Mouse (Mus musculus): ENCODE results near the gene Ndufs7. TPM values are rescaled to one million over a fixed set of nuclear protein-coding genes. Genes with fewer than 3 reads are reported as not detected.

The Ndufs7 gene
- total and polyA plus RNA-seq, 2 experiments from 2014 or later: 291 to 430 TPM

DNA sequence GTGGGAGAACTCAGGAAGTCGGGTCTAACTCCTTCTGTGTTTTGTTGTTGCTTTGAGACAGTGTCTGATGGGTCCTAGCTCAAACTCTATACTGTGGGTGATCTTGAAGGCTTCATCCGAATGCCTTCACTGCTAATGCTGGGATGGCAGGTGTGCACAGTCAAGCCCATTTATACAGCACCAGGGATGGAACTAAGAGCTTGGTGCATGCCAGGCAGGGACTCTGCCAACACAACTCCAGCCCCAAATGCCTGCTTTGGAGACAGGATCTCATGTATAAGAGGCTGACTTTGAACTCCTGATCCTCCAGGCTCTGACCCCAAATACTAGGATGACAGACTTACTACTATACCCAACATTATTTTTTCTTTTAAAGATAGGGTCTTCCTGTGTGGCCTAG, 1.1 kb downstream of the Ndufs7 start:
- ATAC-seq (no peak), DNase-seq (ENCODE audit: low spot score) (no peak)
- WGBS: 34% methylated on average over 2 of the region's 2 CpGs
- TF ChIP-seq CTCF (IDR thresholded peaks at IDR 0.05; ENCODE audit: low read depth): no peak
- Histone ChIP-seq H3K27me3 (ENCODE audit: insufficient read depth, low read length) (no peaks in the 10 kb centered on the region), H3K4me2 (ENCODE audit: low read depth, low read length) (peak overlapping the region; percentile 90), H3K27ac (peak overlapping the region; percentile 92), H3K9ac (replicated peaks; ENCODE audit: low read length) (peak overlapping the region; percentile 78), H3K4me3 (ENCODE audit: low read length) (peak overlapping the region; percentile 81), H3K36me3 (ENCODE audit: insufficient read depth, low read length) (peaks cover 20% of the 10 kb centered on the region), H3K9me3 (ENCODE audit: low read length) (no peaks in the 10 kb centered on the region), H3K4me1 (ENCODE audit: insufficient read depth, low read length) (peaks cover 7% of the 10 kb centered on the region)

DNA sequence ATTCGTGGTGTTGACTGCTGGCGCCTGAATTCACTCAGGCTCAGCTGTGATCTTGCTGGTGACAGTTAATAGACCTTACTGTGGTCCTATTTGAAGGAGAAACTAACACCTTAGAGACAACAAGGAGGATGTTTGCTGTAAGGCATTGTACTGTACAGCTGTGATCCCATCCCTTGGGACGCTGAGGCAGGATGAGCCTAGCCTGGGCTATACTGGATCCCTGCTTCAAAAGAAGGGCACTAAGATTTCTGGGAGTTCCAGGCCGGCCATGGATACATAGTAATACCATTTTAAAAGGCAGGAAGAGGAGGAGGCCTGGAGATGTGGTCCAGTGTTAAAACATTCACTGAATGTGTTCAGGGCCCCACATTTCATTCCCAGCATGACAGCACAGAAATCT, 1.7 kb downstream of the Ndufs7 start:
- DNase-seq (ENCODE audit: low spot score) (no peak), ATAC-seq (no peak)
- Histone ChIP-seq H3K36me3 (ENCODE audit: insufficient read depth, low read length) (peaks cover 25% of the 10 kb centered on the region), H3K27me3 (ENCODE audit: insufficient read depth, low read length) (no peaks in the 10 kb centered on the region), H3K4me2 (ENCODE audit: low read depth, low read length) (peak overlapping the region; percentile 90), H3K4me3 (ENCODE audit: low read length) (peak overlapping the region; percentile 81; the same call in 1 of the 2 replicates), H3K4me1 (ENCODE audit: insufficient read depth, low read length) (peaks cover 7% of the 10 kb centered on the region), H3K9me3 (ENCODE audit: low read length) (no peaks in the 10 kb centered on the region), H3K9ac (replicated peaks; ENCODE audit: low read length) (no peak overlapping the region), H3K27ac (no peak overlapping the region)
- WGBS: 83% methylated on average over 4 of the region's 4 CpGs
- TF ChIP-seq CTCF (IDR thresholded peaks at IDR 0.05; ENCODE audit: low read depth): no peak

DNA sequence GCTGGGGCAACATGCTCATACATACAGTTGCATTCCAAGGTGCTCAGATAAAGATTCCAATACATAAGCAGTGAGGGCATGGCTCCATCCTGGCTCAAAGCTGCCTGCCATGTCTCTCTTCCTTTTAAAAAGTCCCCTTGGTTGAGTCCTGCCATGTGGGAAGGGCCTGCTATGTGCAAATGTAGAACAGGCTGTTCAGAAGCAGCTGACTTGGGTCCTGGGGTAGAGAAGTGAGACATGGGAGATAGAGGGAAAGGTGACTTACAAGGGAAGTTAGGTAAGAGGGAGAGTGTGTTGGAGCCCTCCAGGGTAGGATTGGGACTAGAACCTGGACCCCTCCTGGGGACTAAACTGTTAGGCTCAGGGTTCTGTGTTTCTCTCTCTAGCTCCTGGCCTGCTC, 3.1 kb downstream of the Ndufs7 start:
- Histone ChIP-seq H3K9ac (replicated peaks; ENCODE audit: low read length) (no peak overlapping the region), H3K27ac (no peak overlapping the region), H3K36me3 (ENCODE audit: insufficient read depth, low read length) (peaks cover 39% of the 10 kb centered on the region), H3K27me3 (ENCODE audit: insufficient read depth, low read length) (no peaks in the 10 kb centered on the region), H3K4me3 (ENCODE audit: low read length) (no peak overlapping the region), H3K4me2 (ENCODE audit: low read depth, low read length) (no peak overlapping the region), H3K4me1 (ENCODE audit: insufficient read depth, low read length) (peaks cover 7% of the 10 kb centered on the region), H3K9me3 (ENCODE audit: low read length) (no peaks in the 10 kb centered on the region)
- DNase-seq (ENCODE audit: low spot score) (no peak), ATAC-seq (no peak)
- TF ChIP-seq CTCF (IDR thresholded peaks at IDR 0.05; ENCODE audit: low read depth): no peak

DNA sequence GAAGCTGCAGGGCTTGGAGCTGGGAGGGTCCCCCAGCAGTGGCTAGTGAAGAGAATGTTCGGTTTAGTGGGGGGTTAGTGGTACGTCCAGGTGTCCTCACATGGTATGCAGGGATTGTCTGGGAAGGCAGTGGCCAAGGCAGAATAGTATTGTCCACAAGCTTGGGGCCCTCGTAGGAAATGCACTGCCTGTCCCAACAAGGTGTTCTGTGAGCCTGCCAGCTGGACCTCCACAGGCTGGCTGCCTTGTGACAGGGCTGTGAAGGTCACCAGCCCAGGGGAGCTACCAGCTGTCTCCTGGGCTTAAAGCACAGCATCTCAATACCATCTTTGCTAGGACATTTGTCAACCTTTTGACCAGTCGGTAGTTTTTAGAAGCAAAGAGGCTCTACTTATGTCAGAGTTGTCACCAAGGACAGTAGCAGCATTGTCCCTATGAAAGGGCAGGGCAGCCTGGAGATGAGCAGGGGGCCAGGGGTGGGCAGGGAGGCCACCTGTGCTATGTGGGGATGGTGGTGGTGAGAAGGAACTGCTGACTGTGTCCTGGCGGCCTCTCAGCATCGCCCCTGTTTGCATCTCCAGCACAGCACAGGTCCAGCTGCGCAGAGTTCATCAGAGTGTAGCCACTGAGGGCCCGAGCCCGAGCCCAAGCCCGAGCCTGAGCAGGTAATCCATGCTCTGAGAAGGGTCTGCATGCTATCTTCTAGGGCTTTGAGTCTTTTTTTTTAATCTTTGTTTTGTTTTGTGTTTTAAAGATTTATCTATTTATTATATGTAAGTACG, 3.8 kb downstream of the Ndufs7 start:
- Histone ChIP-seq H3K4me3 (ENCODE audit: low read length) (no peak overlapping the region), H3K4me2 (ENCODE audit: low read depth, low read length) (no peak overlapping the region), H3K4me1 (ENCODE audit: insufficient read depth, low read length) (peaks cover 7% of the 10 kb centered on the region), H3K9me3 (ENCODE audit: low read length) (no peaks in the 10 kb centered on the region), H3K36me3 (ENCODE audit: insufficient read depth, low read length) (peaks cover 42% of the 10 kb centered on the region), H3K27ac (no peak overlapping the region), H3K9ac (replicated peaks; ENCODE audit: low read length) (no peak overlapping the region), H3K27me3 (ENCODE audit: insufficient read depth, low read length) (no peaks in the 10 kb centered on the region)
- 90% methylated on average over 11 of the region's 11 CpGs for WGBS
- ATAC-seq (no peak), DNase-seq (ENCODE audit: low spot score) (no peak)
- no peak for TF ChIP-seq CTCF (IDR thresholded peaks at IDR 0.05; ENCODE audit: low read depth)

DNA sequence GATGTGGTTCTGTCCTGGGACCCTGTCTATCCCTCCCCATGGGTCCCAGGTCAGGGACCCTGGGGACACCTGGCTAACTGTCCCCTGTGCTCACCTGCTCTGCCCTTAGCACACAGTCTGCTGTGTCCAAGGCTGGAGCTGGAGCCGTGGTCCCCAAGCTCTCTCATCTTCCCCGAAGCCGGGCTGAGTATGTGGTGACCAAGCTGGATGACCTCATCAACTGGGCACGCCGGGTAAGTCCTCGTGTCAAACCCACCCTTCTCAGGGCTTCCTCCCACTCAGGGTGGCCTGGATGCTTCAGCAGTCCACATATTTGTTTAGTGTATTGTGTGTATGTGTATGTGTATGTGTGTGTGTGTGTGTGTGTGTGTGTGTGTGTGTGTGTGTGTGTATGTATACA, 4.6 kb downstream of the Ndufs7 start:
- Histone ChIP-seq H3K9me3 (ENCODE audit: low read length) (no peaks in the 10 kb centered on the region), H3K4me2 (ENCODE audit: low read depth, low read length) (no peak overlapping the region), H3K9ac (replicated peaks; ENCODE audit: low read length) (no peak overlapping the region), H3K4me1 (ENCODE audit: insufficient read depth, low read length) (peaks cover 7% of the 10 kb centered on the region), H3K27ac (no peak overlapping the region), H3K4me3 (ENCODE audit: low read length) (no peak overlapping the region), H3K36me3 (ENCODE audit: insufficient read depth, low read length) (peaks cover 51% of the 10 kb centered on the region), H3K27me3 (ENCODE audit: insufficient read depth, low read length) (no peaks in the 10 kb centered on the region)
- no peak for ATAC-seq
- 87% methylated on average over 6 of the region's 6 CpGs for WGBS
- TF ChIP-seq CTCF (IDR thresholded peaks at IDR 0.05; ENCODE audit: low read depth): no peak
- no peak for DNase-seq (ENCODE audit: low spot score)

DNA sequence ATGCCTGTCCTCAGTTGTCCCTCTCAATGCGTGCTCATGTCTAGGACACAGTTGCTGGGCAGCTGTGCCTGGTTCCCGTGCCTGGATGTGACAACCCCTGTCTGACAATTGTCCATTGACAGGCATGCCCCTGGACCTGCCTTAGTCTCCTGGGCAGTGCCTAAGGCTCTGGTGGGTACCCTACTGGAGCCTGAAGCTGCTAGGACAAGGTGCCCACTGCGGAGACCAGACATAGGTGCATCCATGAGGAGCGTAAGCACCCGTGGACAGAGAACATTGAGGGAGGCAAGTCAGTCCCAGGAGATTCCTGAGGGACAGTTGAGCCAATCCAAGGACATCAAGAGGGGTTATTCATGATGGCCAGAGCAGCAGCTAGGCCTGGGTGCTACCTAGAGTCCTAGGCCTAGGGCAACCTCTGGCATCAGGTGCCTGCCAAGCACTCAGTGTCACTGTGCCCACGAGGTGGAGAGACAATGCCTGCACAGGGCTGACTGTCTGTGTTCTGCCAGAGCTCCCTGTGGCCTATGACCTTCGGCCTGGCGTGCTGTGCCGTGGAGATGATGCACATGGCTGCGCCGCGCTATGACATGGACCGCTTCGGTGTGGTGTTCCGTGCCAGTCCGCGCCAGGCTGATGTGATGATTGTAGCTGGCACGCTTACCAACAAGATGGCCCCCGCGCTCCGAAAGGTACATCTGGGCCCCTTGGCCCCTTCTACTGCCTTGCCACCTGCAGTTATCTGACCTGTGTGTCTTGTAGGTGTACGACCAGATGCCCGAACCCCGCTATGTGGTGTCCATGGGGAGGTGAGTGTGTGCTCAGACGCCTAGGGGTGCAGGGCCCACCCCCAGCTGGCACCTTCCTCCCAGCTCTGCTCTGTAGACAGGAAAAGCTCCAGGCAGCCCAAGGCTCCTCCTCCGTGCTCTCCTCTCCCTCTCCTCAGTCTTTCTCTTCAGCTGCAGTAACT, 5.7 kb downstream of the Ndufs7 start:
- ATAC-seq (no peak), DNase-seq (ENCODE audit: low spot score) (no peak)
- Histone ChIP-seq H3K36me3 (ENCODE audit: insufficient read depth, low read length) (peaks cover 51% of the 10 kb centered on the region), H3K9ac (replicated peaks; ENCODE audit: low read length) (no peak overlapping the region), H3K4me3 (ENCODE audit: low read length) (no peak overlapping the region), H3K4me2 (ENCODE audit: low read depth, low read length) (no peak overlapping the region), H3K27ac (no peak overlapping the region), H3K27me3 (ENCODE audit: insufficient read depth, low read length) (no peaks in the 10 kb centered on the region), H3K9me3 (ENCODE audit: low read length) (no peaks in the 10 kb centered on the region), H3K4me1 (ENCODE audit: insufficient read depth, low read length) (peaks cover 15% of the 10 kb centered on the region)
- 94% methylated on average over 26 of the region's 26 CpGs for WGBS
- no peak for TF ChIP-seq CTCF (IDR thresholded peaks at IDR 0.05; ENCODE audit: low read depth)
